Mouse (Mus musculus) kidney, postnatal 14 days (tissue): ENCODE measurements around the gene Olfr1392.
"Not testable (repeated sequence)": the region's sequence is repeated elsewhere in the genome, so short reads cannot be mapped to it uniquely, and the experiment has no call there.

ENCODE experiments used
- DNase-seq: peaks from one replicate; pipeline ENCODE4 v3.0.0; 2022; ENCODE audit warnings: mixed read lengths

The Olfr1392 gene

DNA sequence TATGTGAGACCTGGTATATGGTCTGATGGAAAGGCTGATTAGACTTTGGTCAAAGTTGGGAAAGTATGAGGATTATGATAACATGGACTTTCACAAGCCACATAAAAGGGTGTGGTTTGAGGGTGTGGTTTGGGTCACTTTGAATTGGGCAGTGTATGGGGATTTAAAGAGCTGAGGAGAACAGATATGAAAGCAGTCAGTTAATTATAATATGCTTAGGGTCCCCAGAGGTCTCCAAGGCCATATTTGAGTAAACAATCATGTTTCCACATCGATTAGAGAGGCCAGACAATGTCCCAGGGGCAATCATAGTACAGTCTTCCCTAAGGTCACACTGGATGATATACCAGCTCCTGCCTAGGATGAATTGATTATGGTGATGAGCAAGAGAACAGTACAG is at the start of gene Olfr1392:
TSS of gene Olfr1392 (plus strand) at position 301 of the 400 bp plus-strand sequence.
- not testable (repeated sequence) for DNase-seq

DNA sequence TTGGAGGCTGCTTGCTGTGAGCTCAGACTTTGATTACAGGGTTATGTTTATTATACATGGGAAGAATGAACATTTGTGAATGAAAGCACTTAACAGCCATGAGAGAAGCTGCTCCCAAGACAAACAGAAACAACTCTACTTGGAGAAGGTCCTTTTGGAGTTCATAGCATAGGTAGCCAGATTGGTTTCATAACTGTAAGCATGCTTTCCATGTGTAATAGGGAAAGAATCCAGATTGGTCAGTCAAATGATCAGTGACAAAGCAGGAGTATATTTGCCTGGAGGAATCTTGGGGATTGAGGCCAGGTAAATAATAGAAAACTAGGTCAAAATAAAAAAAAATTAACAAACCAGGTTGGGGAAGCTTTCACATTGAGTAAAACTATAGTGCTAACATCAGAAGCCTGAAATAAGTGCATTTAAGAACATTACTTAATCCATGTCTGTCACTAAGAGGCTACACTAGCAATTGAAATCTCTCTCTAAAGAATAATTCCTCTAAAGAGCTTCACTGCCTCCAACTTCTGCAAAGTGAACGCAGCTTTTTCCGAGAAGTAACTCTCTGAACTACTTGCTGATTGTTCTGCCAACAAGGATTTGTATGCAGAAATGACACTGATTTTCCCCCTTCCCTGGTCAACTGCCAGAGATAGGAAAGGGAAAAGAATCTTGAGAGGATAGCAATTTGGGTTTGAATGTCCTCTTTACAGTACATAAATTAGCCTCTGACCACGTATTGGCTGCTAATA is 49.4 kb upstream of the Olfr1392 start:
- DNase-seq: no peak

DNA sequence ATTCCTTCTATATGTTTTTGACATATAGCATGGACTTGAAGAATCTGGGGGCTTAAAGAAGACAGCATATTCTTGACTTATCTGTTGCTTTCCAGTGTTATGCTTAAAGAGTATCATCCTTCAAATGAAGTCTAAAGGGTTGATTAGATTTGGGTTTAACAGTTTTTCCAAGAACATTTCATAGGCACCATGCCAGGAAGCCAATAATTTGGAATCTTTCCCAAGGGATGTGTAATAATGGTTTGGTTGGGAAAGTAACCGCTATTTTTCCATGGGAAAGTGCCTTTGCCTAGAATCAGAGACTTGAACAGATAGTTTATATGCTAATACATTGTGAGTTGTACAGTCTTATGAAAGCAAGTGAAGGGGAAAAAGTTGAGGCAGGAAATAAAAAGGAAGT is 48.2 kb upstream of the Olfr1392 start:
- DNase-seq: no peak

DNA sequence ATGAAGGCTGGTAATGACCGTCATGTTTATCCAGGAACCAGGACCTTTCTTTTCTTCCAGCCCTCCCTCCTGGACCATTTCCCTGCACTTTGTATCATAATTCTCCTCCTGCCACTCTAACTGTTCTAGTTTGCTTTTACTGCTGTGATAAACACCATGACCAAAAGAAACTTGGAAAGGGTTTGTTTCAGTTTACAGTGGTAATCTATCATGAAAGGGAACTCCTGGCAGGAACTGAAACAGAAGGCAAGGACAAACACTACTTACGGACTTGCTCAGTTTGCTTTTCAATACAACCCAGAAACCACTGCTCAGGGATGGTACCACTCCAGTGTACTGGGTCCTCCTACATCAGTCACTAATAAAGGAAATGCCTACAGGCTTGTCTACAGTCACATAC is 47.5 kb upstream of the Olfr1392 start:
- no peak for DNase-seq

DNA sequence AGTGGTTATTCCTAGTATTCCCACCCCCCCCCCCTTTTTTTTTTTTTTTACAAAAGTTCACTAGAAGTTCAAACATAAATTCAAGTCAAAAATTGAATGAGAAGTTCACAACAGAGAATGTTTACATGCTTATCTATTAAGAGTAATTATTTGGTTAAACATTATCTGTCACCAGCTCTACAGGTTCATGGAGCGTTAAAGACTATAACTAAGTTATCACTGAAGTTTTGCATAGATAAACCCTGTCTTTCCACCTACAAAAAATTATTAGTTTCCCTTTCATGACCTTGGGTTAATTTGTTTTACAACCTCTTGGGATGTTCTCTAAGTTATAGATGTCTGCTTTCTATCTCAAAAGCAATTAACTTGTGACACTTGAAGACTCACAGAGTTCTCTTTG is 44.8 kb upstream of the Olfr1392 start:
- no peak for DNase-seq

DNA sequence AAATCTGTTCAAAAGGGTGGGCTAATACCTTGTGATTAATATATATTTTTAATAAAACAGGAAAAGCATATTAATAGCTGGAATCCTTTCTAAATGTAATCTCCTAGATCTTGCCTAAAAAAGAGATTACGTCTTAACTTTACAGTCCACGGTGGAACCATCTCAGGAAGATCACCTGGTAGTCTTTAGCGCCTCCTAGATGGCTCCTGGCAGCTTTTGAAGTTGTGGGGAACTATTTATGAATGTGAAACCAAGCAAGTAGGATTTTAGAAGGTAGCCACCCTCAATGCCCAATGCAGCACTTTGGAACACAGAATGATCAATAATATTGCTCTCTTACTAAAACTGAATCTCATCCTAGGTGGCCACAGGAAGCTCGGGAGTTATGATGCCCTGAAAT is 44.2 kb upstream of the Olfr1392 start:
- DNase-seq: no peak

DNA sequence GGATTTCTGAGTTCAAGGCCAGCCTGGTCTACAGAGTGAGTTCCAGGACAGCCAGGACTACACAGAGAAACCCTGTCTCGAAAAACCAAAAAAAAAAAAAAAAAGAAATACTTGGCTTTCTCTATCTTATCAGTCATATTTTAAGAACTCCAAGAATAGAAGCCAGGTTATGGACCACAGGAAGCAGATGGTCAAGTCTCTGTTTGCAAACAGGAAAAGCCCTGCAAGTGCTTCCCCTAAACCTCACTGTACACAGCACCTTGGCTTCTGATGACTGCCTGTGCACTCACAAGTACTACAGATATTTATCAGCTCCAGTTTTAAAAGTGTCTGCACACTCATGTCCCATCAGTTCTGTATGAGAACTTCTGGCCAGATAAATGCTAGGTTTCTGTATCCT is 43.6 kb upstream of the Olfr1392 start:
- DNase-seq: peak; percentile 40

DNA sequence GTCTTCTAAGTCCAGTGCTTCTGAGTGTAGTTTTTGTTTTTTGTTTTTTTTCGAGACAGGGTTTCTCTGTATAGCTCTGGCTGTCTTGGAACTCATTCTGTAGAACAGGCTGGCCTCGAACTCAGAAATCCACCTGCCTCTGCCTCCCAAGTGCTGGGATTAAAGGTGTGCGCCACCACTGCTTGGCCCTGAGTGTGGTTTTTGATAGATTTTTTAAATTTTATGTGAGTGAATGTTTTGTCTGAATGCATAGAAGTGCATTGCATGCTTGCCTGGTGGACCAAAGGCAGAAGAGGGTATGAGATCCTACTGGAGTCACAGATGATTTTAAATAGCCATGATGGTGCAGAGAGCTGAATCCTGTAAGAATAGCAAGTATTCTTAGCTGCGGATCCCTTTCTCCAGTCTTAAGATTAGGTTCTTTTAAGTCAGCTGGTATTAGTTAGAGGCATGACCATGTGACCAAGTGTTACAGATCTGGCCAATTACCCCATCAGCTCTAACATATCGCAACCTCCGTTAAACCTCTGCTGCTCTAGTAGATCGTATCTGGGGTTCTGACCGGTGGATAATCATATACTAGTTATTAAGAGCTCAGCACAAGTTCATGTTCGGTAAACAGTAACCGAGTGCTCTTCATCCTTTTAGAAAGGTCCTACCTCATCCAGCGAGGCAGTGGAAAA is 42.0 kb upstream of the Olfr1392 start:
- DNase-seq: no peak

DNA sequence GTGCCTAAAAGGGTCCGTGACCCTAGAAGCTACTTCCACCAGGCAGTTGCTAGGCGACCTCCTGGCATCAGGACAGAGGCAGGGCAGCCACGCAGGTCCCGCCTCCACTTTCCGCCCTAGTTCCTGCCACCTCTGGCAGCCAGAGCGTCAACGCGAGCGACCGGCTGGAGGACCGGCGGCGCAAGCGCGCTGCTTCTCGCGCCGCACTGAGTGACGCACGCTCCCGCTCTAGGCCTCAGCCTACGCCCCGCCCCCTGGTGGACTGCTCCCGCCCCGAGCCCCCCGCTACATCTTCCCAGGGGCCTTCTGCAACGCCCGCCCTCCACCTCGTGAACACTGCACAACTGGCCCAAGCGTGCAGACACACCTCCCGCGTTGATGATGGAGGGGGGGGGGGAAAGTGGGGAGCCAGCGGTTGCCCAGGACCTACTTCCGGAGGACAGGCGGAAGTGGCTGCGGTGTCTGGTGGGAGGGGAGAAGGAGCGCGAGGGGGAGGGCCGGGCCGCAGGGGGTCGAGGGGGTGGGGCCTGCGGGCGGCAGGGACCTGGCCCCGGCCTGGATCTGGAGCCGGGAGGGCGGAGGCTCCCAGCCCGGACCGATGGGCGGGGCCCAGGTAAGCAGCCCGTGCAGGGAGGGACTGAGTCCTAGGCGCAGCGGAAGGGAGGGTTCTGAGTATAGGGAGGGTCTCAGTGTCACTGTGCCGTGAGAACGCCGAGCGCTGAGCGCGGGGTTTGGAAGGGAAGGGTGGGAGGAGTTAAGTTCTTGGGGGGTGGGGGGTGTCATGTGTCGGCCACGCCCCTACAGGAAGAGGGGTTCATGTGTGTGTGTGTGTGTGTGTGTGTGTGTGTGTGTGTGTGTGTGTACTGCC is 41.1 kb upstream of the Olfr1392 start, which contains the start of gene Mgat1:
TSS of gene Mgat1 (plus strand) at position 465 of the 868 bp plus-strand sequence.
- DNase-seq: peak; percentile 97

DNA sequence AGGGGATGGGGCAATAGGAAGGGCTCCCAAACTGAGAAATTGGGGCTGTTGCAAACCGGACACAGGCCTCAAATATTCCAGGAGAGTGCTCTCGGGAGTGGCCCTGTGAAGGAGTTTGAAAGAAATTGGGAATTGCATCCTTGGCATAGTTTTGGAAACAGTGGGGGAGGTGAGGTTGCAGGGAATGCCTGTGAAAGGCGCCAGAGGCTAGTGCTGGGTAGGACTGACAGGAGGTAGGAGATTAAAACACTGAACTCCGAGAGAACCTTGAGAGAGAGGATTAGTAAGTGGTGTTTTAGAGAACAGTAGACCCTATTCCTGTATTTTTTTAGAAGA is 40.5 kb upstream of the Olfr1392 start:
- DNase-seq: no peak

DNA sequence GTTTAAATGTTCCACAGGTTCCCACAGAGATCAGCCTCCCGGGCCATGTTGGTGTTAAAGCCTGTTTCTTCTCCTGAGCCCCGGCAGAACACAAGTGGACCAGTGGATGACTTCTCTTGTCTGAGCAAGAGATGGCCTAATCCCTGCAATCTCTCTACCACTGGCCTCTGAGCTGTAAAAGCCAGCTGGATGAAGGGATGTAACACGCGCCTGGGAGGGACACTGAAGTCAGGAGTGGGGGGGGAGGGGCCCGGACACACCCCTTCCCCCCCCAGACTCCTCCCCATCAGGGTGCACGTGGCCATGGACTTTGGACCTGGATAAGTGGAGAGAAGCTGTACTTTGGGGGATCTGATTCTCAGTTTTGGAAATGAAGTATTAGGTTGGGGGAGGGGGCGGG is 39.9 kb upstream of the Olfr1392 start:
- DNase-seq: peak; percentile 86

DNA sequence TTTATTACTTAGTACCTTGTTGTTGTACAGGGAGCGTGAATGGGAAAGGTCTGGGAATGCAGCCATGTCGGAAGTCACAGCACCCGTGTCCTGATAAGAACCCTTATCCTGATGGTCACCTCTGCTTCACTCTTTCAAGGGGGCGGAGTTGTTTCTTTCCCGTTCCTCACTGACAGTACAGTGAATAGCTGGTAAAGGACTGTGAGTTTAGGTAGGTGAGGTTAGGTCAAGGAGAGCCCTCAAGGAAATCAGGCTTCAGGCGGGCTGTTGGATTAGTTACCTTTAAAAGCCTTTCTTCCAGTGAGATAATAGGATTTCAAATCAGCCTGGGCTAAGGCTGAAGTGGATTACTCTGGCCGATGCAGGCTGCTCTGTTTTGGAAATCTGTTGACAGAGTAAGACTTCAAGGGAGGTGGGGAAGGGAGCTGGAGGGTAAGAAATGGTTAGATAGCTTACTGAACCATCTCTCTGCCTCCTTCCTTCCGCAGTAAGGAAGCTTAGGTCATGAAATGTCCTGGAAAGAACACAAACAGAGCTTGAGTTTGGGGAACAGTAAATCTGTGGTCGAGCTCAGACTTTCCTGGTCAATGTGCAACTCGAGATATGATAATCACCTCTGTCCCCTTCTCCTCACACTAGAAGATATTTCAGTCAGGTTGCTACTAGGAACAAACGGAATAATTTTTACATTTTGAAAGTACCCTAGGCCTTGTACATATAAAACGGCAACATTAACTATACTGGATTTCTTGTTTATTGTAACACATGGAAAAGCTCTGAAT is 39.3 kb upstream of the Olfr1392 start:
- DNase-seq: no peak

DNA sequence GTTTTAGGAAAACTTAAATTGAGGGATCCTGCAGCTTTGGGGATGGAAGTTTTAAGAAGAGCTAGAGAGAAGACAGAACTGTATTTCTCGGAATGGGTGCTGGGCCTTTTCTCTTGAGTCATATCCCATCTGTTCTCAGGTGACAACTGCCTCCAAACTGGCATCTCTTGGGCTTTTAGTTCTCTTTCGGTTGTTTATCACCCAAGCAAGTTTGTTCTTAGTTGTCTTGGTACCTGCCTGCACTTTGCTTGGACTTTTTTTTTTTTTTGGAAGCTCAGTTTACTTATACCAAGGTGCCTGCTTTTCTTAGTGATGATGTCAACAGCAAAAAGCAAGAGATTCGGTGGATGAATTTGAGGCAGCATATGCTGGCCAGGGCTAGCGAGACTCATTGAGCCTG is 38.6 kb upstream of the Olfr1392 start:
- DNase-seq: no peak

DNA sequence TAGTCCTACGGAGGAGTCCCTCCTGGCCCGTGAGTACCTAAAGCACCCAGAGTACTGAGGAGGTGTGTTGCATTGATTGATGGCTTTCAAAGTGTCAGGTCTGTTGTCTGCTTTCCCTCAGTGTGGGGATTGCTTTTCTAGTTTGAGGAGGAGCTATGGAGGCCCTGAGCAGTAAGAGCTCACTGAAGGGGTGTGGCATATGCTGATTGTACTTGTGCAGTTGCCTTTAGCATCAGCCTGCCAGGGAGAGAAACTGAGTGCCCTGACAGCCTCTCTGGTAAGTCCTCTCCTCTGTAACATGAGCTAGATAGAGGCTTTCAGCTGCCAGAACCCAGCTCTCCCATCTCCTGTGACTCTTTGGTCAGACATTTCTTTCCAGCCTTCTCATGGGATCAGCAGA is 37.8 kb upstream of the Olfr1392 start:
- DNase-seq: no peak

DNA sequence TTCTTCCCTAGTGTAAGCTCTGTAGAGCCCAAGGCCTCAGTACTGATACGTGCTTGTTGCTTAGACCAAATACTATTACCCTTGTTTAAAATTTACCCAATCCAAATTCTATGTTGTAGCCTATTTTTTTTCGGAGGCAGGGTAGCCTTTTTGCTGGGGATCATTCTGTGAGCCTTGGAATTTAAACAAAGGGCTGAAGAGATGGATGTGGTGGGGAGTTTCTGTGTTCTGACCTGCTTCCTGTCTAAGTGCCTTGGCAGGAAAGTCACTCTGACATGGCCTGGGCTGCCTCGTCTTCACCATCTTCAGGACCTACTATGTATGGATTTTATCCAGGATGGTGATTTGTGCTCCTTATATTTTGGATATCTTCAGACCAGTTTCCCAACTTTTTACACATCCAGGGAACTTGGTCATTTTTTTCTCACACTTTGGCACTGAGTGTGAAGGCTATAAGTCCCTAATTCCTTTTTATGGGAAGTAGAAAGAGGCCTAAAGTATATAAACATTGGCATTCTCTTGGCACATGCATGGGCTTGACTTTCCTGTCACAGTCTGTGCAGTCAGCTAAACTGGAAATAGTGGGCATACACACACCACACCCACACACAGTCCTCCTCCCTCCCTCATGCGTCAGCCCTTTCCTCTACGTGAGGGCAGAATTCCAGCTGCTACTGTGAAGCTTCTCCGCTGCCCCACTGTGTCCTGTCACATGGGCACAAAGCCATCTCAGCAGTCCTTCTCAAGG is 36.7 kb upstream of the Olfr1392 start:
- peak; percentile 85 for DNase-seq

DNA sequence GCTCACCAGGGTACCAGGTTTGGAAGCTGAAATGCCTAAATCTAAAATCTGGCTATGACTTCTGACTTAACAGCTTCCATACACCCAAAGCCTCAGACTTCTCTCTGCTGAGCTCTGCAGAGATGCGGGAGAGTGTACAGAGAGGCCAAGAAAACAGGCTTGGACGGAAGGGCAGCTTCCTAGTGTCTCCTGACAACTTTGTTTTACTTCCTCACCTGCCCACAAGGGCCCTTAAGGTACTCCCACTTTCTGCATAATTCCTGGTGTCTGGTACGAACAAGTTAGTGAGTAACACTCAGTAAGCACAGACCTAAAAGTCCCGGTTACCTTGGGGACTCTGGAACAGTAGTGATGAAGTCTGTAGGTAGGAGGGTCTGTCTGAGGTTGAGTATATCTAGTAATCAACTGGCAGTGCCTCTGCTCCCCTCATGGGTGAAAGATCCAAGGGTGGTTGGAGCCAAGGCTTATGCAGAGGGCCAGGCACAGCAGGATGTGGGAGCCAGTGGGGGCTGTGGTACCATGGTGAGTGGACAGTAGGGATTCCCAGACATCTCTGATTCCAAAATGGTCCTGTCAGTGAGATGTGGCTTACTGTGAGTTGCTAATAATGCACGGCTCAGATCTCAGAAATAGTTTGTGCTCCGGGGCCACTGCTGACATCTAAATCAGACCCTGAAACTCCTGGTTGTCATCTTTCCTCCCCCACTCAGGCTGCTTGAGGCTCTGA is 35.9 kb upstream of the Olfr1392 start:
- no peak for DNase-seq

DNA sequence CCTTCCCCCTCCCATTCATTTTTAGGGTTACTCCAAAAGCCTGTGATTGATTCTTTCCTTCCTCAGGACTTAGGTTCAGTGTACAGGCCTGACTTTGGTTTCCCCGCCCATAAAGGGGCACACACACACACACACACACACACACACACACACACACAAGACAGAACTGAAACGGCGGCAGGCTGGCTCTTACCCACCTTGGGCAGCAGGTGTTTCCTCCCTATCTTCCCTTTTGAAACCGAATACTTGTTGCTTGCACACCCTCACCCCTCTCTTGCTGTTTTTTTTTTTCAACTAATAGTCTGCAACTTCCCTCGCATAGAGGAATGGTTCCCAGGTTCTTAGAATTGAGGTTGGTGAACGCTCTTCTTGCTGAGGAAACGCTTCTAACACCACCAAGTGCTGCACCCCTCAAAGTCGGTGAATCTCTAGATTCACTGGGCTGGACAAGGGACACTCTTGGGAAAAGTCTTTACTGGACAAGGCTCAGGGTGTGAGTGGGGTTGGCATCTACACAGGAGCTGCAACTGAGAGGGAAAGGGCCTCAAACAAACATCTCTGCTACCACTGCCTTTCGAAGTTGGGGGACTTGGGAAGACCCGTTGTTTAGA is 35.2 kb upstream of the Olfr1392 start:
- DNase-seq: peak; percentile 59

DNA sequence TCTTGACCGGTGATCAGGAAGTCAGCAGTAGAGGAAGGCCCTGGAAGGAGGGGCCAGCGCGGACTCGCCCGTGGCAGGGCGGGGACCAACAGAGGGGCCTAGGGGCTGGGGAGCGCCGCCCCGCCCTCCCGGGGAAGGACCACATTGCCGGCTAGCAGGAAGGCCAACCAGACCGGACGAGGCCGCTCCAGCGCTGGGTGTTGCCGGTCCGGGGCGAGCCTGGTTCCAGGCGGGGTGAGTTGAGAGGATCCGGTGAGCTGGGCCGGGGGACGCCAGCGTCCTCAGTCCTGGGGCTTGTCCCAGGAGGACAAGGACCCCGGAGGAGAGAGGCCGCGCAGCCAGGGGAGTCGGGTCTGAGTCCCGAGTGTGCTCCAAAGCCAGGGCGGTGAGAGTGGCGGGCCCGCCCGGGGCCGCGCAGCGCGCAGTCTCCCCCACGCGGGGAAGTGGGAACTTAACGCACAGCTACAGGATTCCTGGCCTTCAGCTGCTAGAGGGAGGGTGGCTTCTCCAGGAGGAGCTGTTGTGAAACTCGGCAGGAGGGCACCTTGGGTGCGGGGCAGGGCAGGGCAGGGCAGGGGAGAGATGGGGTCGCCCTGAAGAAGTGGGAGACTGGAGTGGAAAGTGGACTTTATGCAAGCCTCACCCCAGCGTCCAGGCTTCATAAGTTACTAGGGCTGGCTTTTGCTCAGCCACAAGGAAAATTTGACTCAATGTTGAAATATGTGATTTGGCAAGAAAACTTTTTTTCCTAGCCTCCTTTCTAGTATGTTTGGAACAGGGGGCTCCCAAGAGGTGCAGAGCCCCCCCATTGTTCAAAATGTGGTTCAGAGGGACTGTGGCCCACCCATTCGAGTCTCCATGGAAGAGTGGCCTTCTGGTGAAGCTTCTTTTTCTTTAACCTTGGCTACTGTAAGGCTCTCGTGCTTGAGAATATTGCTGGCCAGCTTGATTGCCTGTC is 34.4 kb upstream of the Olfr1392 start:
- DNase-seq: peak; percentile 95

DNA sequence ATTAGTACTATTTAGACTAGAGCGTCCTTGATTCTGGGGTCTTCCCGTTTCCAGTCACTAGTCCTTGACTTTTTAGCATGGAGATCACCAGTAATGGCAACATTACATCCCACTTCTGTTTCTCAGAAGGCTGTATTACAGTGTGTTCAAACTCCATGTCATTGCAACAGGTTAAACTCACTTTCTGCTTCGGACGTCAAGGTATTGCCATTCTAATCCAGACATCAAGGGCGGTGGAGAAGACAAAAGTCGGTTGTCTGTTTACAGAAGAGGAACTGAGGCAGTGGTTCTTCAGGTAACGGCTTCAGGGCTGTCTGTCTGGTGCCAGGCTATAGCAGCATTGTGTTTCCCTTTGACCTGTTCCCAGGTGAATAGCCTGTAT is 33.7 kb upstream of the Olfr1392 start:
- no peak for DNase-seq

DNA sequence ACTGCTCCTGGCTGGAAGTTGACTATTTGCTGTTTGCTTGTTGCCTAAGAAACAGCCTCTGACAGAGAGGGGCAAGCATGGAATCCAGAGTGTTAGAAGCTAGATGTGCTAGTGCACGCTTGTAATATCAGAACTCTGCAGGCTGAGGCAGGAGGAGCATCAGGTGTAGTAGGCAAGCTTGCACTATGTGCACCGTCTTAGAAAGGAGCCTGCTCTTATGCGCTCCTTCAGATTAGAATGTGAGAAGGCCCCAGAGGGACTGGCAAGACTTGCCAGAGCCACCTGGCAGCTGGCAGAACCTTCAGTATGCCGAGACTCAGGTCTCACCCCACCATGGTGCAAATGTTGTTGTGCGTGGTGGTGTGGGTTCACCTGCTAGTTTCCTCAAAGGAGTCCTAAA is 33.0 kb upstream of the Olfr1392 start:
- no peak for DNase-seq
